Mouse (Mus musculus) hindbrain, embryonic 11.5 days (tissue): ENCODE results near the gene Pgrmc1. TPM values are rescaled to one million over a fixed set of nuclear protein-coding genes. Genes with fewer than 3 reads are reported as not detected.

Experiments
- ATAC-seq: fragments of 200-750 bp; cut with Nextera tagmentation; 2 replicates; pipeline ENCODE4 v1.8.0; 2017; ENCODE audit warnings: mild to moderate bottlenecking, moderate TSS enrichment, moderate library complexity; ENCODE audit not compliant: low FRiP score
- DNase-seq: peaks from one replicate; pipeline ENCODE4 v3.0.0-alpha.2; 2015; ENCODE audit warnings: low spot score
- H3K27ac ChIP-seq: fragments of 300-500 bp; sonication (generic); 2 replicates; pipeline ENCODE4 v1.5.1; 2014; ENCODE audit warnings: mild to moderate bottlenecking, low read depth, low read length
- H3K27me3 ChIP-seq: fragments of 300-500 bp; sonication (generic); 2 replicates; pipeline ENCODE4 v1.6.1; 2014; ENCODE audit warnings: mild to moderate bottlenecking, low read length, moderate library complexity, mixed read lengths; ENCODE audit not compliant: control insufficient read depth, insufficient read depth
- H3K36me3 ChIP-seq: fragments of 300-500 bp; sonication (generic); 2 replicates; pipeline ENCODE4 v1.6.1; 2014; ENCODE audit warnings: mild to moderate bottlenecking, low read length, moderate library complexity, mixed read lengths; ENCODE audit not compliant: control insufficient read depth, insufficient read depth
- H3K4me1 ChIP-seq: fragments of 300-500 bp; sonication (generic); replicated peaks from 2 replicates; pipeline ENCODE4 v1.6.1; 2014; ENCODE audit warnings: low read length, mixed read lengths; ENCODE audit not compliant: control insufficient read depth, insufficient read depth
- H3K4me2 ChIP-seq: fragments of 300-500 bp; sonication (generic); replicated peaks from 2 replicates; pipeline ENCODE4 v1.6.1; 2014; ENCODE audit warnings: mild to moderate bottlenecking, low read depth, low read length
- H3K4me3 ChIP-seq: fragments of 300-500 bp; sonication (generic); 2 replicates; pipeline ENCODE4 v1.5.1; 2014; ENCODE audit warnings: low read depth, low read length
- H3K9ac ChIP-seq: fragments of 300-500 bp; sonication (generic); 2 replicates; pipeline ENCODE4 v1.6.1; 2014; ENCODE audit warnings: low read depth, low read length
- H3K9me3 ChIP-seq: fragments of 300-500 bp; sonication (generic); 2 replicates; pipeline ENCODE4 v1.6.1; 2016; ENCODE audit warnings: low read length; ENCODE audit not compliant: control insufficient read depth
- whole genome bisulfite sequencing: fragments of 180-500 bp; shearing (Covaris S2); extraction: QIAGEN DNeasy Blood & Tissue Kit; methylation state at CpG from one replicate; pipeline ENCODE4 v1.1.7; 2014; 5-methylcytosine and 5-hydroxymethylcytosine counted together
- polyA plus RNA-seq: library from polyadenylated mRNA; unstranded; fragments of >200 nt; fragmentation: Nextera tagmentation; extraction: Ambion mirVana; gene quantifications from 2 replicates; pipeline ENCODE4 v1.2.1, GENCODE M21; 2014

Pgrmc1 gene
- polyA plus RNA-seq, 1 experiment from 2014 or later: 490 TPM

DNA sequence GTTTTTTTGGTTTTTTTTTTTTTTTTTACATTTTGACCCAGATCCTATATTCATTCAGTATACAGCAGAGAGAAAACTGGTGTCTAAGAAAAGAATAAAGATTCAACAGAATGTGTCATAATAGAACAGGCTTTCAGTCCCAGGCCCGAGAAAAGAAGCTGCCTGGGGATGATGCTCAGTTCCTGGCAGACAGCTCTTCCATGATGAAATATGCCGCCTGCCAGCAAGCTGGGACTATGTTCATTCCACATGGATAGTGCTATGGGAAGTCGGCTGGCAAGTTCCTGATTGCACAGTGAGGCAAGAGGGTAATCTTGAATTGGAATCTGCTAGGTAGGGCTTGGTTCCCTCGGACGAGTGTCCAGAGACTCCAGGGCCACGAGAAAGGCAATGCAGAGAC is 42.0 kb downstream of the Pgrmc1 start:
- DNase-seq (no peak), ATAC-seq (no peak)
- H3K4me3 ChIP-seq: no peak overlapping the region
- no peaks in the 10 kb centered on the region for H3K4me1 ChIP-seq
- 84% methylated on average over 6 of the region's 6 CpGs for WGBS
- H3K27ac ChIP-seq: no peak overlapping the region
- no peaks in the 10 kb centered on the region for H3K36me3 ChIP-seq
- no peak overlapping the region for H3K4me2 ChIP-seq
- no peaks in the 10 kb centered on the region for H3K9me3 ChIP-seq
- no peak overlapping the region for H3K9ac ChIP-seq
- no peaks in the 10 kb centered on the region for H3K27me3 ChIP-seq

DNA sequence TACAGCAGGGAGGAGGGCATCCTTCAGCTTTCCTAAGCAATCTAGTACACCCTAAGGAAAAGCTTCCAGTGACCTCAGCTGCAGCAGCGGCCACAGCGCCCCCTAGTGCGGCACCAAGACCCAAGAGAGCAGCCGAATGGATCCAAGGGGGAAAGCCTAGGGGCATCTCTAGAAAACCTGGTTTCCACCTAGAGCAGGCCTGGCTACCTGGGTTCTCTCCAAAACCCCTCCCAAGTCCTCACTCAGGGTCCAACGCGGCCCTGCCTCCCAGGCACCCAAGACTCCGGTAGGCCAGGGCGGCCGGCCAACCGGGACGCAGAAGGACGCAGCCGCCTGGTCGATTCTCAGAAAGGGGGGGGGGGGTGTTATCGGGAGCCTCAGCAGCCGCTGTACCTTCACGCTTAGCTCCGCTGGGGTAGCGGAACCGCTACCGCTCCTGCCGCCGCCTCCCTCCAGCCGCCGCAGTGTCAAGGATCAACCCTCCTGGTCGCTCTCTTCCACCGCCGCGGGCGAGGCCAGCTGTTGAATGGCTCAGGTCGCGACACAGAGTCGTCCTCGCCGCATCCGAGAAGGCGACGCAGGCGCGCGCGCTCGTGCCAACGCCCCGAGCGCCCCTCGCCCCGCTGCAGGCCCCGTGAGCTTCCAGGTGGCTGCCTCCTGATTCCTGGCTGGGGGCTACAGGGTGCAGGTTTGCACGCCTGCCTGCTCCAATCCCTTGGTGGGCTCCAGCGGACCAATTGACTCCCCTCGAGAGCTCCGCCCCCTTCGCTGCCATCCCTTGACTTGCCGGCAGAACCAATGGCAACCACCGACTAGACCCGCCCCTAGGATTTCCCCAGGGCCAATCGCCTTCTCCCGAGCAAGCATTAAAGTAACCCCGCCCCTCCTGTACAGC is 46.9 kb downstream of the Pgrmc1 start, which contains the start of gene Akap17b:
Gene Akap17b (minus strand): TSS at position 739 of the 895 bp plus-strand sequence.
- Histone ChIP-seq H3K27me3 (no peaks in the 10 kb centered on the region), H3K9me3 (no peaks in the 10 kb centered on the region), H3K4me3 (peak within 1 kb of the TSS; percentile 61), H3K9ac (peak within 1 kb of the TSS; percentile 64), H3K27ac (peak within 1 kb of the TSS; percentile 58), H3K36me3 (no peaks in the 10 kb centered on the region), H3K4me2 (peak within 1 kb of the TSS; percentile 47), H3K4me1 (no peaks in the 10 kb centered on the region)
- DNase-seq (peak; percentile 85), ATAC-seq (peak; percentile 95)
- 13% methylated on average over 45 of the region's 60 CpGs for WGBS

Other genes starting within 250 kb of the Pgrmc1 start
- gene Gm6268, start 196.9 kb upstream of the Pgrmc1 start, polyA plus RNA-seq: not detected in 2 replicates
- not detected in 2 replicates for gene Gm14569, start 106.4 kb upstream of the Pgrmc1 start, polyA plus RNA-seq
- 5.0 and 5.9 TPM in 2 replicates for gene Akap17b, start 47.2 kb downstream of the Pgrmc1 start, polyA plus RNA-seq
- gene Slc25a43, start 145.5 kb downstream of the Pgrmc1 start, polyA plus RNA-seq: 1.2 TPM in 2 replicates
- 838 and 896 TPM in 2 replicates for gene Slc25a5, start 197.4 kb downstream of the Pgrmc1 start, polyA plus RNA-seq